Mouse (Mus musculus) frontal cortex, postnatal 10 days (tissue): ENCODE measurements around the gene Cdca5.
"Not testable (repeated sequence)": the region's sequence is repeated elsewhere in the genome, so short reads cannot be mapped to it uniquely, and the experiment has no call there.

Experiments used
- DNase-seq, 2 experiments: peaks; one replicate each; pipeline ENCODE4 v3.0.0; 2022; ENCODE audit warnings: low spot score in 2 of 2, mixed read lengths in 1 of 2

Gene Cdca5

DNA sequence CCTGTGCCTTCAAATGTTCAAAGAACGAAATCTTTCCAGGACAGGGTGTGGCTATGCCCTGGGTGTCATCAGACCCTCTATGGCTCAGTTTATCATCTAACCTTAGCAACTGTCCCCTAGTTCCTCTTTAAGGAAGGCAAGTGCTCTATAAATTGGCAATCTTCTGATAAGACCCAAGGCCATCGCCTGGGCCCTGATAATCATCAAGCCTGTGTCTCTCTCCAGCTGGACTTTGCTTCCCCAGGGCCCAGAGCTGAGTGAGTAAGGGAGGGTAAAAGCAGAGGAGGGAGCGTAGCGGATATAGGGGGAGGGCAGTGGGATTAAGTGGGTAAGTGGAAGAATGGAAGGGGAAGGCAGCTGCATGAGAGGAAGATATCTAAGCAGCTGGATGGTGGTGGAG, 19.7 kb downstream of the Cdca5 start:
- no peak for DNase-seq

DNA sequence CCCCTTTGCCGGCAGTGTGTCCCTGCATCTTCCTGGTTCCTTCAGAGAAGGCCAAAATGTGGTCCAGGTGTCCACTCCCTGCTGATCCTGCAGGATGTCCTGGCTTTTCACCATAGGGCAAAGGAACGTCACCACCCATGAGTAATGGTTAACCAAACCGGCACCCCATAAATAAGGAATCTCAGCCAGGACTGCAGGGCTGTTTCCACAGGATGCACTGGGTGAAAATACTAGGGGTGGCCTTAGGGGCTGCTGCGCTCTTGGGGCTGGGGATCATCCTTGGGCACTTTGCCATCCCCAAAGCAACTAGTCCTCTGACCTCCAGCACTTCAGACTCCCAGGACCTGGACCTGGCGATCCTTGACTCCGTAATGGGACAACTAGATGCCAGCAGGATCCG, 20.8 kb downstream of the Cdca5 start, which contains the start of gene Naaladl1:
Gene Naaladl1 (plus strand): TSS at position 197 of the 400 bp plus-strand sequence.
- DNase-seq = no peak

DNA sequence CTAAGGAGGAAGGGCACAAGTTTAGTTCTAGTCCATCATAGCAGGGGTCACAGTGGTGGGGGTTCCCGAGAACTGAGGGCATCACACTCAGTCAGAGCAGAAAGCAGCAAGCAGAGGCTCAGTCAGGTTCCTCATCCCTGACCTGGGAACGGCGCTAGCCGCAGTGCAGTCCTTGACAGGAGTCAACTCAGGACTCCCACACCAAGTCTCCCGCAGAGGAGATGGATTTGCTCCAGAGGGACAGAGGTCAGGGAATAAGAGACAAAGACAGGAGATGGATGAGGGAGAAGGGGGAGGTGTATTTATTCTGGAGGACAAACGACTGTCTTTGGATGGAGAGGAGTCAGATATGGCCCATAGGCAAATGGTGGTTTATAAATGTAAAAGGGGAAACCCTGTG, 28.3 kb downstream of the Cdca5 start:
- no peak for DNase-seq

DNA sequence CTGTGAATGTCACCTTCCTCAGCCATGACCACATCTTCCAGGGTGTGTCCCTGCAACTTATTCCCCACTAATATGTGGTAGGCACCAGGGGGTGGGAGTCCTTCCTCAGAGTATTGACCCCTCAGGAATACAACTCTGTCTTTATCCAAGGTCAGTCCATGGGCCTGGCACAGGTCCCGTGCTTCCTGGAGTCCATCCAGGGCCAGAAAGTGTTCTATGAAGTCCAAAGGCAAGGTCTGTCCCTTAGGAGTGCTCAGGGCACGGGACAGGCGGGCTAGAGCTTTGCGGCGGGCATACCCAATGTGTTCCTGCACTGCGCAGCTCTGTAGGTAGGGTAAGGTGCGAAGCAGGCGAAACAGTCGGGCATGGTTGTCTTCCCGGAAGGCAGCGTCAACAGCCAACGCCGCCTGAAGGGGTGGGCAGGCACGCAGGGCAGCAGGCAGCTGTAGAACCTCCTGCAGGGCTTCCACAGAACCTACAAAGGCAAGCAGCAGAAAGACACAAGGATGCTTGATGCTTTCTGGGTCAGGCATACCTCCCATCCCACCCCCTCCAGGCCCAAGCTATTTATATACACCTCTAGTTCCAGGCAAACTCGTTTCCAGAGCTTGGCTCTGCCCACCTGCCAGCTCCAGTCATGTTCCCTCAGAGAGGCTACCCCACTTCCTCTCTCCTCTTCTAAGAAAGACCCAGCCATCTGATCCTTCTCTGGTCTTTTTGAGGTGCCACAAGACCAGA, 31.5 kb downstream of the Cdca5 start:
- DNase-seq = no peak

DNA sequence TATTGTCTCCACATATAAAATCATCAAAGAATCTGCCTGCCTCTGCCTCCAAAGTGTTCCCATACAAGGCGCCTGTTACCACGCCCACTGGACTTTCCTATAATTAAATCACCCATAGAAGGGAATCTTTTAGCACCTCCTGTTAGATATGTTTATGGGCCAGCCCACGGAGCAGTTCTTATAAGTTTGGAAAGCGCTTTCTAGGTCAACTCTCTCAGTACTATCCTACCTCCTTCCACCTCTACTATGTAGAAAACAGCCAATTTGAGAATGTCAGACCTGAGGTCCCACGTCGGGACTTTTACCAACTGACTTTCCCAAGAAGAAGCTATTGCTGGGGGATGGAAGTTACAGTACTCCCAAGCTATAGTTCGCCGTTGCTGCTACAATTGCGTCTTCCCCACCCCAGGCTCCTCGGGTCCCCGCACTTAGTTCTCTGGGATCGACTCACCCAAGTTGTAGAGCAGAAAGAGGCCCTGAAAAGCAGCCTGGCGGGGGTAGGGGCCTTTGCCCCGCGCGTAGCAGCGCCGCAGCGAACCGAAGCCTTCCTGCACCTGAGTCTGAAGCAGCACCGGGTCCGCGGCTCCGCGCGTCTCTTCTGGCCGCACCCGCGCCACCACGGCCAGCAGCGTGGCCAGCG, 32.7 kb downstream of the Cdca5 start:
- no peak for DNase-seq

DNA sequence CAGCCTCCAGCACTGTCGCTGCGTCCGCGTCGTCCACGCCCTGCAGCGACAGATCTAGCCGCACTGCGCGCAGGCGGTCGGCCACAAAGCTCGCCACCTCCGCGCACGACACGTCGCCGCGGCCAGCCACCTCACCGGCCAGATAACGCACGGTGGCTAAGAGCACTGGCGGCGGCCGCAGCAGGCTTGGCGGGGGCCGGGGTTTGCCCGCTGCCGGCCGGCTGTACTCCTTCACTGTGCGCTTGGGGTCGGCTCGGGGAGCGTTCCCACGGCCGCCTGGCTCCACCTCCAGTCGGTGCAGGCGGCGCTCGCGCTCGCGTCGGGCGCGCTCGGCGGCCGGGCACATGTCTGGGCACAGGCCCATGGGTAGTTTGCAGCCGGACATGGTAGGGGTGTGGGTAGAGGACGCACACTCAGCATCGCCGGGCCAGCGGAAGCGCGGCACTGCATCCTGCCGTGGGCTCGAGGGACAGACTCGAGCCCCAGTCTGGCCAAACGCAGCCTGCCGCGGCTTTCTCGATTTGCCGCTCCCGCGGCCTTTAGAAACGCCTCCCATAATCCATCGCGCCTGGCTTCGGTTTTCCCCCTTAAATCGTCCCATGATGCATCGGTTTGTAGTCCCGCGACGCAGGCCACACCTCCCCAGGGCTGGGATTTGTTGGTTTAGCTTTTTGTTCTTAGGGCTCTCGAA, 33.3 kb downstream of the Cdca5 start, which contains the start of gene Sac3d1:
Gene Sac3d1 (minus strand): TSS at position 665 of the 691 bp plus-strand sequence.
- peak; percentile 81 to 86 for DNase-seq

DNA sequence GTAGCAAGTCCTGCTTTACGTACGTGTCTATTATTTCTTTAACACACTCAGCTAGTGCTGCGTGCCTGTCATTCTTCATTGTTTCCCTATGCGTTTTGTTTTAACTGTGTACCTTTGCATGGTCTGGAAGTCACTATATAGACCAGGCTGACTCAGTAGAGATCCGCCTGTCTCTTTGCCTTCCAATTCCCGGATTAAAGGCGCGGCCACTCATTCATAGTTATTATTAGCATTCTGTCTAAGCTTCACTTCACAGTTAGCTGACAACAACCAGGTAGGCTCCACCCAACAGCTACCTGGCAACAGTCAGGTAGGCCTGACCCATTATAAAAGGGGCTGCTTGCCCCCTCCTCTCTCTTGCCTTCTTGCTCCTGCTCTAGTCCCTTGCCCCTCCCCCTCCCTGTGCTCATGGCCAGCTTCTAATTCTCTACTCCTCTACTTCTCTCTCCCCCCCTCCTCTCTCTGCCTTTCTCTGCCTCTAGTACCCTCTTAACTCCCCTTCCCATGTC, 33.9 kb downstream of the Cdca5 start:
- DNase-seq = no peak

DNA sequence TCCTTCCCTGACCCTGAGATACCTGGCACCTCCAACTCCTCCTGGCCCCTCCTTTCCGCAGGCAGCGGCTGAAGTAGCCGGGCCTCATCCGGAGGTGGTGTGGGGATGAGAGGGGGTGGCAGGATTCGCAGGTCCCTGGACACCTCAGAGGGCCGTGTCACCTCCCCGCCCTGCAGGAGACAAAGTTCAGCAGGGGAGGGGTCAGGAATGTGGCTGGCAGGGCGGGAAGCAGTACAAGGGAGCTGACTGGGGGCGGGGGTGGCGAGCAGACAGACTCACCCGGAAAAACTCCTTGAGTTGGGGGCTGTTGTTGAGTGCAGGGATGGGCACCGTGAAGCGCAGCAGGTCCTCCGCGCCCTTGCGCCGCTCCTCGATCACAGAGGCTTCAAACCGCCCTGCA, 37.0 kb downstream of the Cdca5 start:
- no peak for DNase-seq

DNA sequence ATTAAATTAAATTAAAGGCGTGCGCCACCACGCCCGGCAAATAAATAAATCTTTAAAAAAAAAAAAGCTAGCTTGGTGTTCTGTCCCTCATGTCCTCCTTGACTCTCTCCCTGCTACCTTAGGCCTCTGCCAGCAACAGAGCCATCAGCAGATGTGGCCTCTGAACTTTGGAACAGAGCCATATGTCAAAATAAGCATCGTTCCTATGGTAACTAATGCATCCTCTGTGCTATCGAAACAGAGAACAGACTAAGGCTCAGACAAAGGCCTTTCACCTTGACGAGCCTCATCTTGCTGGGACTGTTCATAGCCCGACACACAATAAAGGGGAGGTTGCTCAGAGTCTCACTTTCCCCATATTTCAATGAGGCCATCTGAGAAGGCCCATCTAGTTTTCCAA, 38.5 kb downstream of the Cdca5 start:
- DNase-seq = no peak

DNA sequence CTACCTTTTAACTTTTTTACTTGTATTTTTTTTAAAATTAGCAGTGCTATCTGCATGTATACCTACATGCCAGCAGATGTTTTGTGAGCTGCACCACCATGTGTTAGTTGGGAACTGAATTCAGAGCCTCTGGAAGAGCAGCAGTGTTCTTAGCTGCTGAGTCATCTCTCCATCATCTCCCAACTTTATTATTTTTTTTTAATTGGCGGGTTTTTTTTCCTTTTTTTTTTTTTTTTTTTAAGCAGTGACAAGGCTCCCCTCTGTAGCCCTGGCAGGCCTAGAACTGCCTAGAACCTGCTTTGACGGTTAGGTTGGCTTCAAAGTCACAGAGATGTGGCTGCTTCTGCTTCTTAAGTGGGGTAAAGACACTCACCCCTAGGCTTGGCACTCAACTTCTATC, 40.1 kb downstream of the Cdca5 start:
- no peak for DNase-seq

DNA sequence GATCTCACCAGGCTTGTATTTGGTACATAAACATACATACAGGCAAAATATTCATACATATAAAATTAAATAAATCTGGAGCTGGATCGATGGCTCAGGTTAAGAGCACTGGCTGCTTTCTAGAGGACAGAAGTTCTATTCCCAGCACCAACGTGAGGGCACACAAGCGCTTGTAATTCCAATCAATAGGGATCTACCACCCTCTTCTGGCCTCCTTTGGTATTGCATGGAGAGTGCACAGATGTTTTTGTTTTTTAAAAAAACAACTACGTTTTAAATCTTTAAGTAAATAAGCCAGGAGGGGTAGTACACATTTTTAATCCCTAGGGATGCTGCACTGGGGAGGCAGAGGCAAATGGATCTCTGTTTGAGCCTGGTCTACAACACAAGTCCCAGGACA, 41.5 kb downstream of the Cdca5 start:
- no peak for DNase-seq

DNA sequence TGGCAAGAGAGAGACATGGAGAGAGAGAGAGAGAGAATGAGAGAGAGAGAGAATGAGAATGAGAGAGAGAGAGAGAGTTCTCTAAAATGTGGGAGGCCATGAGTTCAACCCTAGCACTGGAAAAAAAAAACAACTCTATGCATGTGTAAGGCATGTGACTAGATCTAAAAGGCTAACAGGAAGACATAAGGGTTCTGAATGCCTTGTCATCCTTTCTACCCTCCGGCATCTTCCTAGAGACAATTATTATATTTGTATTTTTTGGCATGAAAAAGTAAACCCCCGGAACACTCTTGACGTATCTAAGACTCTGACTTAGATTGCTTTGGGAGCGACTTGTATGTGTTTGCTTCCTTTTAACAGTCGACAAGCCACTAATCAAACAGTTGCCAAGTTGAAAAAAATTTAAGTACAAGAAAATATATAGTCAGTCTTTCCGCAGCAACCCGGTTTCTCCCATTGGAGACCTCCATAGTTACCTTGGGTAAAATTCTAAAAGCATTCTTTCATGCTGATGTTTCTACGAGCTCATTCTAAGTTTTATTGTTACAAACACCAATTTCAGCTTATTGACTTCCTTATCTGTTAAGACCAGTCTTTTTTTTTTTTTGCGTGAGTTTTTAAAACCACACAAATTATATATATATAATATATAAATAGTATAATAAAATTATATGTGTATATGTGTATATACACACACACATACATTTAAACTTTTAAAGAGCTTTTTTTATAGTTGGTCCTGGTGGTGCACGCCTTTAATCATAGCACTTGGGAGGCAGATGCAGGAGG, 42.2 kb downstream of the Cdca5 start:
- DNase-seq = no peak

DNA sequence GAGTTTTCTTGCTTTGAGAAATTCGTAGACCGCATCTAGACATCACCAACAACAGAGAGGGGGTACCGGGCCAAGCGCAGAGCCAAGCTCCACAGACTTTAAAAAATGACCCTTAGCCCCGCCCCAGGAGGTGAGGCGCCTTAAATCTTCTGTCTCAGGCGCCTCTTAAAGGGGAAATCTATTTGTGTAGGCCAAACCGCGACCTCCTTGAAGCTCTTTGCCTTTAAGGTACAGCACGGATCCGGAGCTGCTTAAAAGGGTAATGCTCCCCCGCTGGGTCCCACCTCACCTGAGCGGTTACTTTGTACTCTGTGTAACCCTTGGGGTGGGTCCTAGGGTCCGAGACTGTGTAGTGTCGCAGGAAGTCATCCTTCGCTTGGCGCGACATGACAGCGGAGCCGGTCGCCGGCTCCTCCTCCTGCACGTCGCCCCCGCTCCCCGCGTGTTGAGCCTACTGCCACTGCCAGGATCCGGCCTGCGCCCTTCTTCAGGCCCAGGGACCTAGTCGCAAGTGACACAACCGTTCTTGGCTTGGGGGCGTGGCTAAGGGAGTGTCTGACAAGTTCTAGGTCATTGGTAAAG, 43.1 kb downstream of the Cdca5 start, which contains the start of gene Snx15:
Gene Snx15 (minus strand): TSS at position 545 of the 582 bp plus-strand sequence.
- peak; percentile 92 to 94 for DNase-seq

DNA sequence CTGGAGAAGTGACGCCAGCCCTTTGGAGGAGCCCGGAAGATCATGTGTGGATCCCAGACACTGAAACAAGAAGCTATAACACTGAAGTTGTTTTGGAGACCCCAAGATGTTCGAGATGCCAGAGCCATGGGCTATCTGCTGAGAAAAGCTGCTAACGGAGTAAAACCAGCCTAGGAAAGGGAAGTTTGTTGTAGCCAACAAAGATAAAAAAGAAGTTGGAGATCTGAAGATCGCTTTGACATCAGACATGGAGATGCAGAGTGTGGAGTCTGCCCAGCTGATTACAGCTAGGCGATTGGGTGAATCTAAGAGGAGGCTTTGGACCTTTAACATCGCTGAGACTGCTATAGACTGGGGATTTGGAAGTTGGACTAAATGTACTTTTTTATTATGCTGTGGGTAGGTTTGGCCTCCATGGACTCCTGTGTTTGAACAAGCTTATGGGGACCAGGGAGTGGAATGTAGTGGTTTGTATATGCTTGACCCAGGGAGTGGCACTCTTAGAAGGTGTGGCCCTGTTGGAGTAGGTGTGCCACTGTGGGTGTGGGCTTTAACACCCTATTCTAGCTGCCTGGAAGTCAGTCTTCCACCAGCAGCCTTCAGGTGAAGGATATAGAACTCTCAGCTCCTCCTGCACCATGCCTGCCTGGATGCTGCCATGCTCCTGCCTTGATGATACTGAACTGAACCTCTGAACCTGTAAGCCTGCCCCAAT, 45.8 kb downstream of the Cdca5 start:
- not testable (repeated sequence) for DNase-seq

DNA sequence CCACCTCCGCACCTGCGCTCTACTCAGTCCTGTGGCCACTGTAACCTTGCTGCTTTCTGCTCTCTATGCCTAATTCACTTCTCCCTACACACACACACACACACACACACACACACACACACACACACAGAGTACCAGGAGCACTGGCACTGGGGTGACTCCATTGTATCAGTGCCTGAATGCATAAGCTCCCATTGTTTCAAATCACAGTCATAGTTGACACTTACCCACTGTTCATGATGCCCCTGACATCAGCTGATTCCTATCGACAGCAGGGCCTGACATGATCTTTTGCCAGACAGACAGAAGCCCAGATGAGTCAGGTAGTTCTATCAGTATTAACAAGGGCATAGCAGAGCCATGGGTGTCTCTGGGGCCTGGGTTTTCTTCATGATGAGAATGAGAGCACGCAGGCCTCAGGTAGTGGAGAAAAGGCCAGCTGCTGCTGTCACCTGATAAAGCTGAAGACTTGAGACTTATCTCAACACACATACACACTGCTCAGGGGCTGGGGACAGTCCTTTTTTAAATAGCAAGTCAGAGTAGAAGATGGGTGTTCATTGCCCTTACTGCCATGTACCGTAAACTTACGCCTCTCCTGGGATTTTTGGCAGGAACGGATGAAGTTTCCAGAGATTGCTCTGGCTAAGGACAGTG, 47.5 kb downstream of the Cdca5 start:
- DNase-seq = no peak

DNA sequence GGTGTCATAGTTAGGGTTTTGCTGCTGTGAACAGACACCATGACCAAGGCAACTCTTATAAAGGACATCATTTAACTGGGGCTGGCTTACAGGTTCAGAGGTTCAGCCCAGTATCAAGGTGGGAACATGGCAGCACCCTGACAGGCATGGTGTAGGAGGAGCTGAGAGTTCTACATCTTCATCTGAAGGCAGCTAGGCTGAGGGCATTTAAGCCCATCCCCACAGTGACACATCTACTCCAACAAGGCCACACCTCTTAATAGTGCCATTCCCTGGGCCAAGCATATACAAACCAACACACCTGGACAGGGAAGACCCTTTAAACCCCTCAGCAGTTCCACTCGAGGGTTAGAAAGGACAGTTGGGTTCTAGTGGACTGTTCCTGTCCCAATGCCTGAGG, 48.4 kb downstream of the Cdca5 start:
- DNase-seq = not testable (repeated sequence)

DNA sequence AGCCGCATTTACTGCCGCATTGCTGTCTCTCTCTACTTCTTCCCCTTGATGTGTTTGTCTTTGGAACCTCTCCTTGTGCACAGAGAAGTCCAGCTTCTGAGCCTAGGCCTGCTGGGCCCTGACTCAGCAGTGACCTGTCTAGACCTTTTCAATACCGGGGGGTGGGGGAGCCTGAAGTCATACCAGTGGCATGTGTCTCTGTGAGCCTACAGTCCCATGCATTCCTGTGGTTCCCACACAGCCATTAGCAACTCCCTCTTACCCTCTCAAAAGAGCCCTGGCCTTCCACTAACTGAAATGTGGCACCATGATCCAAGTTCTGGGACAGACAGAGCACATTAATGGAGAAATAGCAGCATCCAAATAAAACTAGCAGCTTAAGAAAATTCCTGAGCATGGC, 51.6 kb downstream of the Cdca5 start:
- no peak for DNase-seq

DNA sequence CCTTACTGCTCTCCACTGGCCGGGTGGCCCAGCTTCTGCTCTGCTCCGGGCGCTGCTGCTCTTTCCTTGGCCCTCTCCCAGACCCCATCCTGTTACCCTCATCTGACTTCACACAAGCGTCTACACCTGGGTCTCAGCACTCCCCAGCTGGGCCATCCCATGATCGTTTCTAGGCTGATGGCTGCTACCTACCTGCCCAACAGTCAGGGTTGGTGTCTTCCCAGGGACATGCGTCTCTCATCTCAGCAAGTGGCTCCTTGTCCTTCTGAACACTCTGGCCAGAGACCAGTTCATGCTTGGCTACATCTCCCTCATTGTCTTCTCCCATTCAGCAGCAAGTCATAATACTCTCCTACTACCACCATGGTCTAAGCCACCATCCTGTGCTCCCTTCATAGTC, 54.9 kb downstream of the Cdca5 start:
- no peak for DNase-seq

DNA sequence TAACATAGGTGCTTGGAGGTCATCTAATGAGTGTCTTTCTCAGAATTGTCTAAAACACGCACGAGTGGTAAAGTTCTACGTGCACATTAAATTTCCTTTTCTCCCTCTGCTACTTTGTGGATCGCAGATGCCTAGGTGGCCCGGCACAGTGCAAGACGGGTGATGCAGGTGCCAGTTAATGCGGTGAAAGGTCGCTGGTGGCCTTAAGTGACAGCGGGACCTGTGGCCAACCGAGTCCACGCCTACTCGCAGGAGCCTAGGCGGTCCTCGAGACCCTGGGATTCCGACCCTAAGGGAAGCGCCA, 55.5 kb downstream of the Cdca5 start:
- no peak for DNase-seq

DNA sequence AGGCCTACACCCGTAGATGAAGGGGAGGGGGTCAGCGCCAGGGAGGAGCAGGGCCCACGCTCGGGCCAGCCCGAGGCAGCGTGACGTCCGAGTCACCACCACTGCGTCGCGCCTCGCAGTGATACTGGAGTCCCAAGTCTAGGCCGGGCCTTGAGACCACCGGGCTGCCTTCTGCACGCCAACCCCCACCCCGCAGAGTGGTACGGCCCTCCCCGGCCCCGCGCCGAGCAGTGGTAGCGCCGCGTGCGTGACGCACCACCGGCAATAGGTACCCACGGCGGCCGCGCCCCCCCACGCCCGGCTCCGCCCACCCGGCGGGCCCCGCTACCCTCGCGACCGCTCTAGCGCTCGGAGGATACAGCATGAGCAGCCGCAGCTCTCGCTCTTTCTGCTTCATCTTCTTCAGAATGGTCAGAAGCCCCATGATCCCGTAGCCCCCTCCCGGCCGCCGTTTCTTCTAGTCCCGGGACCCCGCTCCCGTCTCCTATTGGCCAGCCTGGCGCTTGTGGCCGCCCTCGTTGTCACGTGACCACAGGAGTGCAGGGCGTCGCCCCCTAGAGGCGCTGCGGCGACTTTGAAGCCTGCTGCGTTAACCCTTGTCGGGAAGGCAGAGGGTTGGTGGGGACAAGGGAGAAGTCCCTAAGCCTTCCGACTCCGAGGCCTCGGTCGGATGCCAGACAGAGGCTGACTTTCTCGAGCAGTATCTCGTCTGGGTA, 56.1 kb downstream of the Cdca5 start, which contains the start of gene Batf2:
Gene Batf2 (plus strand): TSS at position 306 of the 716 bp plus-strand sequence.
- DNase-seq = peak; percentile 89 to 92
